Mouse (Mus musculus): Measurements from ENCODE around the gene Eno1. TPM values are rescaled to one million over a fixed set of nuclear protein-coding genes. Genes with fewer than 3 reads are reported as not detected.
"Not testable (repeated sequence)": the region's sequence is repeated elsewhere in the genome, so short reads cannot be mapped to it uniquely, and the experiment has no call there.

Gene Eno1
- polyA plus RNA-seq, 1 experiment from 2014 or later: 747 TPM

- 24% methylated on average over 6 of the region's 6 CpGs for WGBS (ENCODE audit: insufficient replicate concordance)
- H3K4me1 ChIP-seq (ENCODE audit: insufficient read depth): peaks cover 16% of the 10 kb centered on the region
- H3K9ac ChIP-seq (replicated peaks): no peak overlapping the region
- DNase-seq: no peak
- no peaks in the 10 kb centered on the region for H3K9me3 ChIP-seq (ENCODE audit: low read length)
- TF ChIP-seq EP300 (IDR thresholded peaks at IDR 0.05; ENCODE audit: low read depth) (no peak), CTCF (IDR thresholded peaks at IDR 0.05; ENCODE audit: low read depth) (peak; percentile 54)
- ATAC-seq: no peak
- H3K27ac ChIP-seq (ENCODE audit: low read depth): no peak overlapping the region
- H3K4me3 ChIP-seq (ENCODE audit: low read depth, low read length): no peak overlapping the region
- H3K27me3 ChIP-seq (ENCODE audit: insufficient read depth, low read length): no peaks in the 10 kb centered on the region
- no peaks in the 10 kb centered on the region for H3K36me3 ChIP-seq (replicated peaks; ENCODE audit: insufficient read depth, low read length)
- H3K4me2 ChIP-seq (ENCODE audit: low read depth, low read length): peak overlapping the region; percentile 95; the same call in 1 of the 2 replicates
Measured at GRCm38 (mm10) chr4:150283993-150284392, 47.5 kb downstream of the Eno1 start.

DNA sequence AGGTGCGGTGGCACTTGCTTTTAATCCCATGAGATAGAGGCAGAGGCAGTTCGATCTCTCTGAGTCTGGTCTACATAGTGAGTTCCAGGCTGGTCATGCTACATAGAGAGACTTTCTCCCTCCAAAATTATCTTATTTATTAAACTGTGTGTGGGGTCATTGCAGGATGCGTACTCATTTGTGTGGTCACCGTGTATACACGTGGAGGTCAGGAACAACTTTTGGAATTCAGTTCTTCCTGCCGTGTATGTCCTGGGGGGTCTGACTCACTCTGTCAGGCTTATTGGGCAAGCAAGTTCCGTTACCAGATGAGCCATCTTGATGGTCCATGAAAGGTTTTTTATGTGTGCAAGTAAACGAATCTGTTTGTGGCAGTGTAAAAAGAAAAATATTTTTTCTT lies 50.5 kb downstream of the Eno1 start:
- no peak for ATAC-seq
- Histone ChIP-seq H3K4me2 (ENCODE audit: low read depth, low read length) (no peak overlapping the region), H3K27ac (ENCODE audit: low read depth) (no peak overlapping the region), H3K9ac (replicated peaks) (no peak overlapping the region), H3K4me1 (ENCODE audit: insufficient read depth) (peaks cover 13% of the 10 kb centered on the region), H3K9me3 (ENCODE audit: low read length) (no peaks in the 10 kb centered on the region), H3K27me3 (ENCODE audit: insufficient read depth, low read length) (no peaks in the 10 kb centered on the region), H3K36me3 (replicated peaks; ENCODE audit: insufficient read depth, low read length) (no peaks in the 10 kb centered on the region), H3K4me3 (ENCODE audit: low read depth, low read length) (no peak overlapping the region)
- TF ChIP-seq CTCF (IDR thresholded peaks at IDR 0.05; ENCODE audit: low read depth) (no peak), EP300 (IDR thresholded peaks at IDR 0.05; ENCODE audit: low read depth) (no peak)
- WGBS (ENCODE audit: insufficient replicate concordance): 82% methylated on average over 8 of the region's 8 CpGs
- no peak for DNase-seq

- not testable (repeated sequence) for H3K27ac ChIP-seq (ENCODE audit: low read depth); H3K36me3 ChIP-seq (replicated peaks; ENCODE audit: insufficient read depth, low read length); ATAC-seq; H3K9ac ChIP-seq (replicated peaks); H3K9me3 ChIP-seq (ENCODE audit: low read length); H3K4me3 ChIP-seq (ENCODE audit: low read depth, low read length); DNase-seq; H3K27me3 ChIP-seq (ENCODE audit: insufficient read depth, low read length); H3K4me2 ChIP-seq (ENCODE audit: low read depth, low read length)
- H3K4me1 ChIP-seq (ENCODE audit: insufficient read depth): peaks cover 10% of the 10 kb centered on the region
- 74% methylated on average over 1 of the region's 1 CpGs for WGBS (ENCODE audit: insufficient replicate concordance)
Measured at GRCm38 (mm10) chr4:150287463-150287862, 50.9 kb downstream of the Eno1 start.

DNA sequence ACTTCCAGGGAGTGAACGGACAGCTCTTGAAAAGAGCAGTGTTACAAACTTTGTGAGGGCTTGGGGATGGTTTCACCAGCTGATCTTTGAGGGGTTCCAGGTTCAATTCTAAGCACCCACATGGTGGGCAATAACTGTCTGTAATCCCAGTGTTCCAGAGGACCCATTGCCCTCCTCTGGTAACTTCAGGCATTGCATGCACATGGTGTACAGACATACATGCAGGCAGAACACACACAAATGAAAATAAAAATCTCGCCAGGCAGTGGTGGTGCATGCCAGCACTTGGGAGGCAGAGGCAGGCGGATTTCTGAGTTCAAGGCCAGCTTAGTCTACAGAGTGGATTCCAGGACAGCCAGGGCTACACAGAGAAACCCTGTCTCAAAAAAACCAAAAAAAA lies 55.4 kb downstream of the Eno1 start:
- no peak overlapping the region for H3K4me2 ChIP-seq (ENCODE audit: low read depth, low read length)
- H3K4me1 ChIP-seq (ENCODE audit: insufficient read depth): no peaks in the 10 kb centered on the region
- TF ChIP-seq EP300 (IDR thresholded peaks at IDR 0.05; ENCODE audit: low read depth) (no peak), CTCF (IDR thresholded peaks at IDR 0.05; ENCODE audit: low read depth) (peak; percentile 33; the same call in 1 of the 2 replicates)
- H3K9me3 ChIP-seq (ENCODE audit: low read length): no peaks in the 10 kb centered on the region
- 92% methylated on average over 3 of the region's 3 CpGs for WGBS (ENCODE audit: insufficient replicate concordance)
- H3K9ac ChIP-seq (replicated peaks): no peak overlapping the region
- ATAC-seq (no peak), DNase-seq (no peak)
- H3K4me3 ChIP-seq (ENCODE audit: low read depth, low read length): no peak overlapping the region
- H3K36me3 ChIP-seq (replicated peaks; ENCODE audit: insufficient read depth, low read length): no peaks in the 10 kb centered on the region
- no peaks in the 10 kb centered on the region for H3K27me3 ChIP-seq (ENCODE audit: insufficient read depth, low read length)
- no peak overlapping the region for H3K27ac ChIP-seq (ENCODE audit: low read depth)

GRCm38 (mm10) chr4:150294870-150295269 lies 58.3 kb downstream of the Eno1 start:
- DNase-seq (no peak), ATAC-seq (no peak)
- Histone ChIP-seq H3K4me2 (ENCODE audit: low read depth, low read length) (no peak overlapping the region), H3K27ac (ENCODE audit: low read depth) (no peak overlapping the region), H3K9me3 (ENCODE audit: low read length) (no peaks in the 10 kb centered on the region), H3K4me1 (ENCODE audit: insufficient read depth) (no peaks in the 10 kb centered on the region), H3K27me3 (ENCODE audit: insufficient read depth, low read length) (no peaks in the 10 kb centered on the region), H3K4me3 (ENCODE audit: low read depth, low read length) (no peak overlapping the region), H3K36me3 (replicated peaks; ENCODE audit: insufficient read depth, low read length) (no peaks in the 10 kb centered on the region), H3K9ac (replicated peaks) (no peak overlapping the region)
- 84% methylated on average over 7 of the region's 7 CpGs for WGBS (ENCODE audit: insufficient replicate concordance)
- TF ChIP-seq CTCF (IDR thresholded peaks at IDR 0.05; ENCODE audit: low read depth) (no peak), EP300 (IDR thresholded peaks at IDR 0.05; ENCODE audit: low read depth) (no peak)

DNA sequence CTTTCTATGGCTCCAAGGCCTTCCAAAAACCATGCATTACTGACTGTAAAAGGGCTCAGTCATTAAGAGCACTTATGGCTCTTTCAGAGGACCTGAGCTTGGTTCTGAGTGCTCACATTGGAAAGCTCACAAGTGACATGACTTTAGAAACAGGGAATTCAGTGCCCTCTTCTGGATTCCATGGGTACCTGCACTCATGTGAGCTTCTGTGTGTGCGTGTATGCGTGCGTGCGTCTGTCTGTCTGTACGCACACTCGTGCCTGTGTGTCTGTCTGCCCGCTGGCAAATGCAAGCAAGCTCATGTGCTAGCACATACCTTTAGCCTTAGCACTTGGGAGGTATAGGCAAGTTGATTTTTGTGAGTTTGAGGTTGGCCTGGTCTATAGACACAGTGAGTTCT lies 59.4 kb downstream of the Eno1 start:
- no peak overlapping the region for H3K4me3 ChIP-seq (ENCODE audit: low read depth, low read length)
- H3K9me3 ChIP-seq (ENCODE audit: low read length): no peaks in the 10 kb centered on the region
- no peak overlapping the region for H3K9ac ChIP-seq (replicated peaks)
- H3K27ac ChIP-seq (ENCODE audit: low read depth): no peak overlapping the region
- DNase-seq (no peak), ATAC-seq (no peak)
- no peak overlapping the region for H3K4me2 ChIP-seq (ENCODE audit: low read depth, low read length)
- no peaks in the 10 kb centered on the region for H3K36me3 ChIP-seq (replicated peaks; ENCODE audit: insufficient read depth, low read length)
- H3K4me1 ChIP-seq (ENCODE audit: insufficient read depth): no peaks in the 10 kb centered on the region
- no peaks in the 10 kb centered on the region for H3K27me3 ChIP-seq (ENCODE audit: insufficient read depth, low read length)
- TF ChIP-seq CTCF (IDR thresholded peaks at IDR 0.05; ENCODE audit: low read depth) (peak; percentile 35), EP300 (IDR thresholded peaks at IDR 0.05; ENCODE audit: low read depth) (no peak)
- 92% methylated on average over 7 of the region's 7 CpGs for WGBS (ENCODE audit: insufficient replicate concordance)

Other genes with a start within 250 kb of the Eno1 start
- gene H6pd, start 227.7 kb upstream of the Eno1 start, polyA plus RNA-seq (2015; fragmentation: Nextera tagmentation; extraction: Ambion mirVana): 33.0 and 36.5 TPM in 2 replicates
- gene Gpr157, start 149.4 kb upstream of the Eno1 start, polyA plus RNA-seq (2015; fragmentation: Nextera tagmentation; extraction: Ambion mirVana): 0.33 and 0.38 TPM in 2 replicates
- 0.16 and 0.22 TPM in 2 replicates for gene Slc2a5, start 117.4 kb upstream of the Eno1 start, polyA plus RNA-seq (2015; fragmentation: Nextera tagmentation; extraction: Ambion mirVana)
- not detected in 2 replicates for gene Slc2a7, start 87.7 kb upstream of the Eno1 start, polyA plus RNA-seq (2015; fragmentation: Nextera tagmentation; extraction: Ambion mirVana)
- not detected in 2 replicates for gene Car6, start 35.4 kb upstream of the Eno1 start, polyA plus RNA-seq (2015; fragmentation: Nextera tagmentation; extraction: Ambion mirVana)
- 4.3 and 4.8 TPM in 2 replicates for gene Rere, start 44.9 kb downstream of the Eno1 start, polyA plus RNA-seq (2015; fragmentation: Nextera tagmentation; extraction: Ambion mirVana)

Data from liver, postnatal 0 days (tissue).